Mouse (Mus musculus): ENCODE measurements around the gene Dusp7. TPM values are rescaled to one million over a fixed set of nuclear protein-coding genes. Genes with fewer than 3 reads are reported as not detected.
A peak's percentile ranks its signal among the peaks of the same experiment; 100 is the strongest.

The Dusp7 gene
- total RNA-seq, 2 experiments from 2014 or later: 16.0 to 19.9 TPM

DNA sequence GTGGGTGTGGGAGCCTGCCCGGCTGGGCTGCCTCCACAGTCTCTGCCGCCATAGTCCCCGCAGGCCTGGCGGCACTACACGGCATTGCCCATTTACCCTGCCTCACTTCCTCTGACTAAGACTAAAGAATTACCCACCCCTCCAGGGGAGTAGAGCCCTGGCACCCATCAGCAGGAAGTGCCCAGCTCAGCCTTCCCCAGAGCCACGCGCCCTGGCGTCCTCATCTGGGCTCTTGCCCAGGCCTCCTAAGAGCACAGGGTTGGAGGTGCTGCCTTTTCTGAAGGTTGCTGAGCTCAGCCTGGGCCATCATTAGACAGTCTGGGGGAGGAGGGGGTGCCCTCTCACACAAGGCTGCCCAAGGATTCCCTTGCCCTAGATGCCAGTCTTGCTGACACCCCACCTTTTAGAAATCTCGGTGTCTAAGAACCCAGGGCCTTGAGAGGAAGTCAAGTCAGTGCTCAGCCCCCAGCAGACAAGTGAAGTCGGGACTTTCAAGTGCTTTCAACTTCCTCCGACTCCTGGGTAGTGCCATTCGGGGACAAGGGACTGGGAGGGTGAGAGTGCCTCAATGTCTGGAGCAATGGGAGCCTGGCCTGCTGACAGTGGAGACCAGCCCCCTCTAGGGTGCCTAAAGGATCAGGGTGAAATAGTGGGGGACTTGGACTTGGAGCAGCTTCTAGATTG lies 17.9 kb downstream of the Dusp7 start:
- DNase-seq: no peak

DNA sequence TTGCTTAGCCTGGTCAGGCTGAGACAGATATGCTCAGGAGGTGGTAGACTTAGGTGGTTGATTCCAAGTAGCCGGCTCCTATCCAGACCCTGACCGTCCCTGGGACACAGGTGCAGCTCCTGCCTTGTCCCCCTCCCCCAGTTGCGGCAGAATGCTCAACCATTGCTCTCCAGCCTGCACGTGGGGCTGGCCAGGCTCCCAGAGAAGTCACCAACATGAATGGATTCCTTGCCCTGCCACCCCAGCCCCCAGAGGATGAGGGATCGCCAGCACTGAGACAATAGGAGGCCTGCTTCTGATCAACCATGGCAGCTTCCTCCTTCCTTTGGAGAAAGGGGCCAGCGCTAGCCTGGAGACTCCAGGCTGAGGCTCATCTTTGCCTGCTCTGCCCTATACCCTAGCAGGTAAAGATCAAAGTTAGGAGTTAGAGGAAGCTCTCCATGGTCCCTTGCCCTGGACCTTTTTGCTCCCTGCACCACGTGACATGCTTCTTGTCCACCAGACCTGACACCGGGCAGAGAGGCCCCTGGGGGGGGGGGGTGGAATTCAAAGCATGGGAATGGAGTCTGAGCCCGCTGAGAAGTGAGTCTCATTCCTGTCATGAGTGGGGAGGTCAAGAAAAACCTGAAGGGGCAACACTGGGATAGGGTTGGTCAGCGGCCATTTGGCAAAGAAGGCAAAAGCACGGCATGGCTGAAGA lies 24.5 kb downstream of the Dusp7 start:
- DNase-seq: no peak

DNA sequence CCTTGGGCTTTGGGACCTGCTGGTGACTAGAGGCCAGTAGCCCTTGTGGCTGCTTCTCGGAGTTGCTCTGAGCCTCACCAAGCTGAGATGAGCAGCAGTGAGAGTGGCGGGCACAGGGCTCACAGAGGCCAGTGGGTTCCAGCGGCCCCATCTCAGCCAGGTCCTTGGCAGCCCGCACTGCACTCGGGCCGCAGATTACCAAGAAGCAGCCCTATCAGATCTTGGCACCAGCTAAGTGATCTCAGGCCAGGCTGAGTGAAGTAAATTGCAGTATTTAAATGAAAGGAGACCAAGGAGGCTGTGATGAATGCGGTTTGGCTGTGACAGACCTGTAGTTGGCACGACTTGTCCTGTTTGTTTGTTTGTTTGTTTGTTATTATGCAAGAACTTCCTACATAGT lies 25.1 kb downstream of the Dusp7 start:
- no peak for DNase-seq

DNA sequence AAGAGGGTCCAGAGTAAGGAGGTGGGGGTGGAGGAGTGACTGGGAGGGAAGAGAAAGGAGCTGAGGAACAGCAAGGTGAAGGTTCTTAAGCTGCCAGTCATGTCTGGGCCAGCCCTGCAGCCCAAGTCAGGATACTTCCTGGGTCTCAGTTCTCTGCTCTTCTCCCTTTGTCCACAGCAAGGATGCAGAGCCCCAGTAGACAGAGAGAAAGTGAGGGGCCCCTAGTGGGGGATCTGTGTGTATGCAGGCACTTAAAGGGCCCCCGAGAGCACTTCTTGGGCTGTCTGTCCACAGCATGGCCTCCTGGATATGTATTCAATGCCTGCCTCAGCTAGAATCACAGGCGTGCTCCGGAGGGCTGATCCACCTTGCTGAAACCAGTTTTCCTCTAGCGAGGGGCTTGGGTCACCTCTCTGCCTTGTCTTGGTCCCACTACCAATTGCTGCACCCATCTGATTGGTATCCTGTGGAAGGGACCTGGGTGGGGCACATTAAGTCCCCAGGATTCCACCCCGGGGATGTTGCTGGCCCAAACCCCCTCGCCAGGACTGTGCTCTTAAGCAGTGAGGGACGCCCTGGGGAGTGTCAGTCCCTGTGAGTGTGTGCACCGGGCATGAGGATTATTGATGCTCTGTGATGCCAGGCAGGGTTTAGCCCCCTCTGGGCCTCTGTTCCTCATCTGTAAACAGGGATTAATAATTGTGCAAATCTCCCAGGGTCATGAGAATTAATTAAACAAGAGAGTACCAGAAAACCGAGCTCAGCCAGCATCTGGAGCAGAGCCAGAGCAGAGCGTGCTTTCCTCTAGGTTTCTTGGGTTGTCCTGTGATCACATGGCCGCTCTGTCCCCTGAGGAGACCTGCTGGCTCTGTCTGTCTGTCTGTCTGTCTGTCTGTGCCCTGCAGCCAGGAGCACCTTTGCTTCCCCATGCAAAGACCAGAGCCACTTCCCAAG lies 26.5 kb downstream of the Dusp7 start:
- no peak for DNase-seq

DNA sequence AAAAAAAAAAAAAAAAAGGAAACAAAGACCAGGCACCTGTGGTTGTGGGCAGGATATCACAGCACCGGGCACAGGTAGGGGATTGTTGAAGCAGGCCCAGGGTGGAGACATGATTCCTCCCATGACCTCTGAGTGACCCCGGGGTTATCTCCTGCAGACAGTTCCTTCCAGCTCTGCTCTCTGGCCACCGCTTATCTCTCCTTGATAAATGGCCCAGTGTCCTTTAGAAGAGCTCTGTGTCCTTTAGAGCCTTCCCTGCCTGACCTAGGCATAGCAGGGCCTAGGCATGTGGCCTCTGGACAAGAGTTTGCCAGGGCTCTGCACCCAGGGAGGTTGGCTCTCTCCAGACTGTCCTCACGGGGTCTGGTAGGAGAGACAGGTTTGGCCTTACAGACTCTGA lies 29.3 kb downstream of the Dusp7 start:
- DNase-seq: no peak

DNA sequence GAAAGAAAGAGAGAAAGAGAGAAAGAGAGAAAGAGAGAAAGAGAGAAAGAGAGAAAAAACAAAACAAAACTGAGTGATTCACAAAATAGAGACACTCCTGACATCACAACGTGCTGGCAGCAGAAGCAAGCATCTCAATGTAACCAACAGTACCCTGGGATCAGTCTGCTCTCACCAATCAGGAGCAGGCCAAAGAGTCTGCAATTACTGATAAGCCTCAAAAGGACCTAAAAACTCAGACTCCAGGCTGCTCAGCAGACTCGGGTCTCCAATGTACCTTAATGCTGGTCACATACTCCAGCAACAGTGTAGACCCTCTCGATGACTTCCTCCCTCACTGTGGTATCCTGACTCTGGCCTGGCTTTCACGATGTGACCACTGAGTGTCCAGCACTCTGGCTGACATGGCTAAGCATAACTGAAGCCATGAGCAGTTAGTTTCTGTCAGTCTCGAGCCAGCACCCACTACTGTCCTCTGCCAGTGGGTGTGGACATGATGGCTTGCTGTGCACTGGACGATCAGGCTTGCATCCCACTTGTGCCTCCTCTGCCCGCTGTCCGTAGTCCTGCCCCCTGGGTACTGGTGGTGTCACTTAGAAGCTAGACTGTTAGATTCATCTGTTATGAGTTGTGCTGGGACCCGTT lies 30.4 kb downstream of the Dusp7 start:
- no peak for DNase-seq

DNA sequence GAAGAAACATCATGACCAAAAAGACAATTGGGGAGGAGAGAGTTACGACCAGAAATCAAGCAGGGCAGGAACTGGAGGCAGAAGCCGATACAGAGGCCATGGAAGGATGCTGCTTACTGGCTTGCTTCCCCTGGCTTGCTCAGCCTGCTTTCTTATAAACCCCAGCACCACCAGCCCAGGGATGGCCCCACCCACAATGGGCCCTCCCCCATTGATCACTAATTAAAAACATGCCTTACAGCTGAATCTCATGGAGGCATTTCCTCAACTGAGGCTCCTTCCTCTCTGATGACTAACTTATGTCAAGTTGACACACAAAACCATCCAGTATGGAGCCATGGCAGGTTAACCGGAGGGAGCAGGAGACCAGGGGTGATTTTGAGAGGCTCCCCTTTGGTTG lies 31.4 kb downstream of the Dusp7 start:
- DNase-seq: no peak

DNA sequence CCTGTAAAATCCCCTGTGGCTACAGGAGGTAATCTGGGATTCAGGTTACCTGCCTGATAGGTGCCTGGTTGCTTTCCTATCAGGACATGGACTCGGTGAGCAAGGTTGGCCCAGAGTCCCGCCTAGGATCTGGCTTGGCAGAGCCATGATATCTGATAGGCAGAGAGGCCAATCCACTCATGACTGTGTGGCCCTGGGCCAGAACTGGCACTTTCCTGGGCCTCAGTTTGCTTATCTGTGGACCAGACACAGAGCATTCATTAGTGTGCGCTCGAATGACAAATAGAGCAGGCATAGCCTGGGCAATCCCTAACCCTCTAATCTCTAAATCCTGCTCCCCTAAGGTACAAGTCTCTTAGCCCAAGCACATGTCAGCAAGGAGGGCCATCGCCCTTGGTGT lies 33.7 kb downstream of the Dusp7 start:
- no peak for DNase-seq

DNA sequence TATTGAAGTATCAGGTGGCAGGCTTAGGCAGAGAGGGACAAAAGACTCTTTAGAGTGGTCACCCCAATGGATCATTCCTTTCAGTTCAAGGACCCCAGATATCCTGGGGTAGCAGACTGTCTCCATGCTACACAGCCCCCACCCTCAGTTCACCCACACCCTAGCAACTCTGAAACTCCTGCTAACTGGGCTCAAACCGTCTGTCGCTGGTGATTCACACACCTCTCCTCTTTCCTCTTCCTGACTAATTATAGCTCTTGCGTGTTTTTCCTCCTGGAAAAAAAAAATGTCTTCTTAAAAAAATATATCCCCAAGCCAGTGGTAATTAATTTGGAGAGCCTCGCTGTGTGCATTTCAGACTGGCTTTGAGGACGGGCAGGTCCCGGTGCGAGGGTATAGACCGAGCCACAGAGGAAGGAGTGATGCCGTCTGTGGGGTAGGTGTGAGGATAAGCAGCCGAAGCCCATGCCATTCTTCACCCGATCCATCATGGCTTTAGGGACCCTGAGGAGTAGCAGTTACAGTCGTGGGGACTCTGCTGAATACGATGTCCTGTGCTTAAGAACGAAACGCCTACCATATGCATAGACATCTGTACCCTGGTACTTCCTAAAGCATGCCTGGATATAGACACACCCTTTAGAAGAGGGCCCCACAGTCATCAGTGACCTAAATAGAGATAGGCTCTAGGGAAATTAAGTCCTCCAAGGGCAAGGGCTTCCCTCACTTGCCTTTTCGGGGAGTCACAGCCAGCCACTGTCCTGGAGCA lies 34.4 kb downstream of the Dusp7 start:
- DNase-seq: no peak

DNA sequence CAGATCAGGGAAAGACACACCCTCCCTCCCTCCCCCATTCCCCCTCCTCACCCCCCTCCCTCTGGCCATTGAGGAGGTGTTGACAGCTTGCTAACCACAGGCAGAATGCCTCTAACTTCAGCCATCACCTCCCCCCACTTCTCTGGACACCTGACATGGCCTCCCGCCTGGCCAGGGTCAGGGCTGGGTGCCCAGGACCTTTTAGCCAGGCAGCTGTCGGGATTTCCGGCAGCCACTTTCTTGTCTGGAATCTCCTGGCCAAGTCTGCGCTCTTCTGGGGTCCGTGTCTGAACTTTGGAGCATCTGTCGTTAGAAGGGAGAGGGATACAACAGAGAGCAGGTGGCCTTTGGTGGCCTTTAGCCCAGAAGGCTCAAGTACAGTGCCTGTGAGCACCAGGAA lies 36.8 kb downstream of the Dusp7 start:
- DNase-seq: peak; percentile 71

DNA sequence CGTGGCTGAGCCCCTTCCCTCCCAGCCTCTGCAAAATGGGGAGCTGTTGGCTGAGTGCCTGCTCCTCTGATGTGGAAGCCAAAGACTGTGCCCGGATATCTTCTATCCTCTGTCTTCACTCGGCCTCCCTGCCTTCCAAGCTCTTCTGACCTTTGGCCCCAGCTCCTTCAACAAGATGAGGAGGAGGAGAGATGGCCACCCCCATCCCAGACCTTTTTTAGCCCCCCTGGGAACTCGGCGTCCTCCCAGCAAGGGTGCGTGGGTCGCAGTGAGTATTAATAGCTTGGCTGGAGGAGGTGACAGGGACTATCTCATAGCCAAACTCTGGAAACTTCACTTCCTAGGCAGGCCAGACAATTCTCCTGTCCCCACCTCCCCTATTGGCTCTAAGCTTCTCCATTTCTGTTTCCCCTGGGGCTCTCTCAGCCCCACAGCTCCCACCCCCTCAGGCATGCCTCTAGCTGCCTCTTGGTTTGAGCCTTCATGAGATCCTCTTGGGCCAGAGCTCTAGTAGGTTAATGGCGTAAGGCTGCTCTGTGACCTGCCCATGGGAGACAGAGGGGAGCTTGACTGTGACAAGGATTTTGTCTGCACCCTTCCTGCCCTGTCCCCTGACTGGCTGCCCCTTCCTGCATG lies 38.1 kb downstream of the Dusp7 start:
- no peak for DNase-seq

DNA sequence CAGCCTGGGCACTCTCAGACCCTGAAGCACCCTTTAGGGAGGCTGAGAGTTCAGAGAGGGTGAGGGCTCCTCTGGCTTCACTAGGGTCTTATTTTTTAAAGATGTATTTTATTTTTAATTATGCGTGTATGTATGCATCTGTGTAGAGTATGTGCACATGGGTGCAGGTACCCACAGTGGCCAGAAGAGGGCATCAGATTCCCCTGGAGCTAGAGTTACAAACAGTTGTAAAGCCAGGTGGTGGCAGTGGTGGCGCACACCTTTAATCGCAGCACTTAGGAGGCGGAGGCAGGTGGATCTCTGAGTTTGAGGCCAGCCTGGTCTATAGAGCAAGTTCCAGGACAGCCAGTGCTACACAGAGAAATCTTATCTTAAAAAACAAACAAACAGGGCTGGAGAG lies 40.7 kb downstream of the Dusp7 start:
- DNase-seq: no peak

DNA sequence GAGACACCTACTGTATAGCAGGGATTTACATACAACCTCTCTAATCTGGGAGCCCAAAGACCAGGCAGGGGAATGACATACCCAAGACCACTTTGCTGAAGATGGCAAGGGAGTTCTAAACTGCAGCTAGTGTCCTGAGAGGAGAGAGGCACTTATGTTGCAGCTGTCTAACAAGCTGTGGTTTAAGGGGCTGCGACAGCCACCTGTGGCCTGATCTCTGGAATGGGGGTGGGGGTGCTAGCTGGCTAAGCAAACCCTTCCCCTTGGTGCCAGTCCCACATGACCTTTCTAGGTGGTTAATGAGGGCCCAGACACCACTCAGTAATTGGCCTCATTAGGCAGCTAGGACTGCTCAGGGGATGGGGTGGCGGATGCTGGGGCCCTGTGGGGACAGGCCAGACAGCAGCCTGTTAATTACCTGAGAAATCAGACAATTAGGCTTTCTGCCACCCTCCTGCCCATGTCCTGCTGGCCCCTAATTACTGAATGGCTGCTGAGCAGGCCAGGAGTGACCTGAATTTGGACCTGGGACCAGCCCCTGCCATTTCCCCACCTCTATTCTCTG lies 41.7 kb downstream of the Dusp7 start:
- no peak for DNase-seq

DNA sequence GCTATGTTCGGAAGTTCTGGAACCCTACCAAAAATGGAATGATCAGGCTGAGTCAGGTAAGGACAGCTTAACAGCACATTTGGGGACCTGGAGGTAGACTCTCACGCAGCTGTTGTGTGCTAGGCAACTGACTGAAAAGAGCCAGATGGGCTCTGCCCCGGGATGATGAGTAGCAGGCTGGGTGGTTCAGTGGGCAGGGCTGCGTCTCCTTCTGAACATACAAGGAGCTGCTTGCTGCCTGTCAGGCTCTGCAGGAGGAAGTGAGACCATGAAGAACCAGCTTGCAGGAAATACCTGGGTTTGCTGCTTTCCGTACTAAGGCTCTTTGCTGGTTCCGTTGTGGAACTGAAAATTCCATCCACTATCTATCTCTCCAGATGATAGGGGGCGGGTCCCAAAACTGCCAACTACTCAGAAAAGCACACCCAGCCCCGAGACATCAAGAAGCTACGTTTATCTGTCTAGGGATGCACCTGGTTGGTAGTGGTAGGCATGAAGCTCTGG lies 42.7 kb downstream of the Dusp7 start:
- DNase-seq: no peak

DNA sequence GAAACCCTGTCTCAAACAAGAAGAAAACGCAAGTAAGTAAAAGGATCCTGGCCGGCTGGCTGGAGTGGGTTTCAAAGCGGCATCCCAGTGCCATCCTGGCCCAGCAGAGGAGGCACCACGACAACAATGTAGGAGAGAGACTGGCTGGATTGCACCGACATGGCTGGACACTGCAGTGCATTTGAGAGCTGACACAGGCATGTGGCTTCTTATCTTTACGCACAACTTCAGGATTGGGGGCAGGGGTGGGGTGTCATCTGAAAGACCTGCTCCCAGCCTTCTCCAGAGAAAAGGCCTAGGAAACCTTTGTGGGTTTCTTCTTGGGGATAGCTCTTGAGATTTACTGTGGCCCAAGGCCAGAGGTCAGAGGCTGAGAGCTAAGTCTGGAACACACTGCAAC lies 43.3 kb downstream of the Dusp7 start:
- DNase-seq: no peak

DNA sequence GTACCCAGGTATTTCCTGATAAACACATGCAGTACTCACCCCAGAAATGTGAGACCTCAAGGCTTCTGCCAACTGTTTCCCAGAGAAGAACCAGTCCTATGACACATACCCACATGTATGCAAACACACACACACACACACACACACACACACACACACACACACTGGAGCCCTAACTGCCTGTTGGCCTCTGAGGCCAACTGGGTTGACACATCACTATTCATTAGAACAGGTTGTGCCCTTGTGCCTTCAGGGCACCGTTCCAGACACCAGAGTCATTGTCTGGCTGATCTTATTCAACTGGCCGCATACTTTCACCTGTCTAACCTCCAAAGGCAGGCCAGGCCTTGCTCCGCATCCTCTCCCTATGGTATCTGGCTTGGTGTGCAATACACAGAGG lies 43.8 kb downstream of the Dusp7 start:
- no peak for DNase-seq

DNA sequence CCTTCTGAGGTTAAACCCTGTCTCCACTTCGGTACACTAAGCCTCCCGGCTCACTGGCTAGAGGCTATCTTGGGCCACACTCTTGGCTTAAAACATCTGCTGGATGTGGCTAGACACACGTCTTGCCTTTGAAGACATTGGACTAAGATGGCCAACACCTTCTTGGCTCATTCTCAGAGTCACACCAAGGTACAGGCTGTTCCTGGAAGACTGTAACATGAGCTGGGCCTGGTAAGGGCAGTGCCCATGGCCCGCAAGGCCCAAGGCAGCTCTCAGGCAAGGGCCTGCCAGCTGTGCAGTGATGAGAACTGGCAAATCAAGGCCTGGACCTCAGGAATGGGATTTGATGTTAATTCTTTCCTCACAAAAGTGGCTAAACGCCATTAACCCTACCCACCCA lies 45.2 kb downstream of the Dusp7 start:
- no peak for DNase-seq

DNA sequence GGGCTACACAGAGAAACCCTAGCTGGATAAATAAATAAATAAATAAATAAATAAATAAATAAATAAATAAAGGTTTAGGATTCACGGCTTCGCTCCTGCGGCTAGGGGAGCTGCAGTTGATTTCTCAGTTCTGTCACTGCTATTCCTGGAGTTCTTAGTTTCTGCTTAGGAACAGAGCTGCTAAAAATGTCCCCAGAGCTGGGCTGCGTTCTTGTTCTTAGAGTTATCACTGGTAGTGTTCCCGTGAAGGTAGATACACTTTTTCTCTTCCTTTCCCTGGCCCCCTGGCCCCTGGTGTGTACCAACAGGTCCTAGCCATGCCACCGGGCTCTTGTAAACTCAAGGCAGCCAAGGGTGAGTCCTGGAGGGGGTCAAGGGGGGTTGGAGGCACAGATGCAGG lies 48.4 kb downstream of the Dusp7 start:
- no peak for DNase-seq

DNA sequence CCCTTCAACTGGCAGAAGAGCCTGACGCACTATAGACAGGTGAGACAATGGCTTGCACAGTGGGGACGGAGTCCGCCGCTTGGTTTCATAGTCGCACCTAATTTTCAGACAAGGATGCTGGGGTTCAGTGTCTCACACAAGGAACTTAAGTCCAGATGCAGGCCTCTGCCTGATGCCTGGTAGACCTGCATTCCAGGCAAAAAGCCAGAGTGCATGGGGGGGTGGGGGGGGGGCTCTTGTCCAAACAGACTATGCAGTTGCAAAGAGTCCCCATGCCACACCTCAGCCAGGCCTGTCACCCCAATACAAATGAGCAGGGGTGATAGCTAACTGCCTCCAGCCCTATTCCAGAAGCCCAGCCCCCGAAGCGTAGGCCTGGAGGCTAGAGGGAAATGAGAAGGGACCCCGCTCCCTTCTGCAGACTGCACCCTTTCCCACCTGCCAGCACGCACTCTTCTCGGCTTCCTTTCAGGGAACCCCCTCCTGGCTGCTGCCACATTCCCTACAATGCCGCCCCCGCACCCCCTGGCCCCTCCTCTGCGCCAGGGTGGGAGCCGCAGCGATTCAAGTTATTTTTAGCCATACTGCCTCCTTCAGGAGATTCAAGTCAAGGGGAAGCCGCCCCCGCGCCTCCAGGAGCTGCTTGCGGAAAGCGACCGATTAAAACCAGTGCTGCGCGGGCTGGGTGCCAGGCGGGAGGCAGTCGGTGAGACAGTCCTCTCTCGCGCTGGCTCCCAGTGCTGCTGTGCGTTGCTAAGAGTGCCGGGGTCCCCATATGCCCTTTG lies 49.6 kb downstream of the Dusp7 start:
- DNase-seq: peak; percentile 86

DNA sequence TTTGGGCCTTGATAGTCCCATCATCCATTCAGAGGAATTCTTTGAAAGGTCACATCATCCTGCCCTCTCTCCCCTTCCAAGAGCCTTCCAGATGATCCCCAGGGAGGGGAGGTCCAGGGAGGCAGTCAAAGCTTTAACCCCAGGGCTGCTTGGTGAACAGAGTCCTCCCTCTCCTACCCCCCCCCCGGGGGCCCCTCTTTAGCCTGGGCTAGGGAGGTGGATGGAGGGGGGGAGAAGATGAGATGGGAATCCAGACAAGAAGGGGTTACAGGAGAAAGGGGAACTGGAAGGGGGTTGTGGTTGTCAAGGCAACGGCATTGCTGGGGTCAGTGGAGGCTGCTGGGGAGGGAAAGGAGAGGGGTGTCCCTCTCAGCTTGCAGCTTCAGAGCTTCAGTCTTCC lies 52.2 kb downstream of the Dusp7 start:
- DNase-seq: no peak

Data from gastrocnemius, postnatal 10 days (tissue).